Mouse (Mus musculus): ENCODE data around the gene Guk1. TPM values are rescaled to one million over a fixed set of nuclear protein-coding genes. Genes with fewer than 3 reads are reported as not detected.

The Guk1 gene
- total RNA-seq, 2 experiments from 2014 or later, result 63.7 to 64.9 TPM

GRCm38 (mm10) chr11:59163255-59164236, 28.5 kb downstream of the Guk1 start, which contains the start of gene Iba57:
Gene Iba57 (minus strand): TSS chr11:59163739.
- DNase-seq, result peak; percentile 97

- DNase-seq, result no peak
These were observed 29.4 kb downstream of the Guk1 start for GRCm38 (mm10) chr11:59162443-59163254.

- no peak for DNase-seq
These were observed 30.6 kb downstream of the Guk1 start for GRCm38 (mm10) chr11:59161398-59161797.

- DNase-seq, result no peak
These were observed 32.5 kb downstream of the Guk1 start for GRCm38 (mm10) chr11:59159558-59159957.

- no peak for DNase-seq
These were observed 32.9 kb downstream of the Guk1 start for GRCm38 (mm10) chr11:59159099-59159498.

- DNase-seq, result no peak
These were observed 36.1 kb downstream of the Guk1 start for GRCm38 (mm10) chr11:59155900-59156299.

GRCm38 (mm10) chr11:59154220-59154619, 37.8 kb downstream of the Guk1 start:
- peak; percentile 51 for DNase-seq

- DNase-seq, result no peak
These were observed 40.3 kb downstream of the Guk1 start for GRCm38 (mm10) chr11:59151729-59152128.

GRCm38 (mm10) chr11:59149302-59149701, 42.7 kb downstream of the Guk1 start:
- DNase-seq, result no peak

GRCm38 (mm10) chr11:59142962-59143361, 49.0 kb downstream of the Guk1 start:
- DNase-seq, result no peak

GRCm38 (mm10) chr11:59141772-59142370, 50.1 kb downstream of the Guk1 start:
- DNase-seq, result no peak

- DNase-seq, result no peak
These were observed 53.2 kb downstream of the Guk1 start for GRCm38 (mm10) chr11:59138537-59139486.

GRCm38 (mm10) chr11:59136994-59137706, 54.9 kb downstream of the Guk1 start:
- no peak for DNase-seq

GRCm38 (mm10) chr11:59135904-59136452, 56.0 kb downstream of the Guk1 start, which contains the start of gene Obscn:
Gene Obscn (minus strand): TSS chr11:59136402.
- no peak for DNase-seq

GRCm38 (mm10) chr11:59135051-59135820, 56.8 kb downstream of the Guk1 start:
- no peak for DNase-seq

GRCm38 (mm10) chr11:59134373-59134997, 57.5 kb downstream of the Guk1 start:
- peak; percentile 24 for DNase-seq
